Mouse (Mus musculus) brain, adult 2 months (tissue): ENCODE results near the gene Ptpn22.
"Not testable (repeated sequence)": the region's sequence is repeated elsewhere in the genome, so short reads cannot be mapped to it uniquely, and the experiment has no call there.

Experiments used
- DNase-seq: peaks from one replicate; pipeline ENCODE4 v3.0.0; 2011; ENCODE audit warnings: low read depth, low spot score

Gene Ptpn22

GRCm38 (mm10) chr3:103858881-103859801 is at the start of gene Ptpn22:
Gene Ptpn22 (plus strand): TSS chr3:103859795.
- no peak for DNase-seq

- peak; percentile 61 for DNase-seq
Observed at GRCm38 (mm10) chr3:103809799-103810150, 49.8 kb upstream of the Ptpn22 start.

- no peak for DNase-seq
Observed at GRCm38 (mm10) chr3:103810967-103811366, 48.6 kb upstream of the Ptpn22 start.

GRCm38 (mm10) chr3:103827548-103827947 is 32.0 kb upstream of the Ptpn22 start:
- peak; percentile 51 for DNase-seq

- DNase-seq: no peak
Observed at GRCm38 (mm10) chr3:103829036-103829435, 30.6 kb upstream of the Ptpn22 start.

DNA sequence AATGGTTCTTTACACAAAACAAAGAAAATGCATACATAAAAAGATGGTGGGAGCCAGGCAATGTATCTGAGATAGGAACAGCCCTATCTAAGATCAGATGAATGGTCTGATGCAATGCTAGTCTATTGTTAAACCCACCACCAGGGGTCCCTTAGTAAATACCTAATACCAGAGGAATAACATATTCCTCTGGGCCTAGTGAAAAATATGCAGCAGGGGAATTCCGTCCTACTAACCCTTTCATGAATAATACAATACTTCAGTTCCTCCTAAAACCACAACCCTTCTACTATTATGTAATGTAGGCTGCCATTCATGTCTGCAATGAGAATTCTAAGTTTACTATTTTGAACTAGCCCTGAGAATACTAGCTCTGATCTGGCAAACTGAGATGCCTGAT is 28.9 kb upstream of the Ptpn22 start:
- DNase-seq: not testable (repeated sequence)

DNA sequence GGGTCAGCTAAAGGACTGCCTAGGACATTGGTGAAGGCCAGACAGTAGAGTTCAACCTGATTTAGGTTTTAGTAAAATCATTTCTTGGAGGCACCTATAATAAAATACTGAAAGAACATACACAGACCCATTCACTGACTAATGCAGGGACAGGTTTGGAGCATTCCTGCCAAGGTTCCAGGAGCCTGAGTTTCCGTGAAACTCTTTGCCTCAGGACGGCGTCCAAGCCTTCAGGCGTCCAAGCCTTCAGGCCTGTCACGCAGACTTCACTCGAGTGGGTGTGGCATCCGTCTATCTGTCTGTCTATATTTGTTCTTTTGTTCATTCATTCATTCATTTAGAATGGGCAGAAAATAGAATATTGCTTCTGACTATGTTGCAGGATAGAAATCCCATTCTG is 28.4 kb upstream of the Ptpn22 start:
- DNase-seq: peak; percentile 65

GRCm38 (mm10) chr3:103832426-103832825 is 27.2 kb upstream of the Ptpn22 start, which contains the start of gene Bcl2l15:
Gene Bcl2l15 (plus strand): TSS chr3:103832601.
- no peak for DNase-seq

- DNase-seq: no peak
Observed at GRCm38 (mm10) chr3:103834001-103834400, 25.6 kb upstream of the Ptpn22 start.

DNA sequence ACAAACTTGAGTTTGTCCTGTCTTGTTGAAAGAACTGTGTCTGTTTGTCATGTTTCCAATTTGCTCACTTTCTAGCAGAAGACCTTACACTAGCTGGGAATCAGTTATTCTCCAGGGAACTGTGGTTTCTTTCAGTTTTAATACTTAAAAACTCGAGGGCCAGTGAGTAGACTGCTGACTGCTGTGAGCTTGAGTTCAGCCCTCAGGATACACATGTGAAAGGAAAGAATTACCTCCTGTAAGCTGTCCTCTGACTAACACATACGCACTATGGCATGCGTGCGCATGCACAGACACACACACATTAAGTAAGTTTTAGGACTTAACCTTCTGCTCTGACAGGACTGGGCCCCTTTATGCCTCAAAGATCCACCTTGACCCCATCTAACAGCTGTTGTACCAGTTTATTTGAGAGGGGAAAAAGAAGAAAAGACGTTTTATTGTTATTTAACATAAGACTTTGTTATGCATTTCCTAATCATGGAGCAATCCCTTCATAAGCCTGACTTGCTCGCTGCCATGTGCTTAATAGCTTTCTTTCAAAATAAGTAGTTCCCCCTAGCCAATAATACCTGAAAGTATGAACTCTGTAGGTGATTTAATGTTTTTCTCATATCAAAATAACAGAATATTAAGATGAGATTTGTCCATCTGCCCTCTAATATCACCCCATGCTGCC is 24.2 kb upstream of the Ptpn22 start:
- DNase-seq: no peak

DNA sequence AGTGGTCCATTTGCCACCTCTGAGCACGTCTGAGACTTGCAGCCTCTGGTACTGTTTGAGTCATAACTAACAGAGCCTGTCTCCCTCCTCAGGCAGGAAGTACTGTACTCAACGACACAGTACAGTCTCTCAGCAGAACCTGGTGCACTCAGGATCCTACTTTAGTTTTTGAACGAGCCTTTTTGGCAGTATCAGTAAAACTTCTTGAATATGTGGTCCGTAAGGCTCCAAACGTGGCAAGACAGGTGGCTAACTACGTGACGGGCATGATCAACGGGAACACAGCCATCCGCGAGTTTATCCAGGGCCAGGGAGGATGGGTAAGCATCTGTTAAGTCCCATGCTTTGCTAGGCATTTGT is 23.7 kb upstream of the Ptpn22 start:
- DNase-seq: peak; percentile 92

DNA sequence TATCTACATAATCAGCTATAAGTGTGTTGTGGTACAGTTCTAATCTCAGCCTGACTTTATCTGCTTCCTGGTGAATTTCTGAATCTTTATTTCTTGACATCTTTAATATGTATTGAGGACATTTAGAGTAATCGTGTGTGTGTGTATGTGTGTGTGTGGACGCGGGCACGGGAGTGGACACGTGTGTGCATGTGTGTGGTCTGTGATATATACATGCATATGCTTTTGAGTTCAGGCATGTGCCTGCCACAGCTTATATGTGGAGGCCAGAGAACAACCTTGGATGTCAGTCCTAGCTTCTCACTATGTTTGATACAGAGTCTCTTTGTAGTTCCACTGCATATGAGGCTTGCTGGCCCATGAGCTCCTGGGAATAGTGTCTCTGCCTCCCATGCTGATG is 23.1 kb upstream of the Ptpn22 start:
- no peak for DNase-seq

DNA sequence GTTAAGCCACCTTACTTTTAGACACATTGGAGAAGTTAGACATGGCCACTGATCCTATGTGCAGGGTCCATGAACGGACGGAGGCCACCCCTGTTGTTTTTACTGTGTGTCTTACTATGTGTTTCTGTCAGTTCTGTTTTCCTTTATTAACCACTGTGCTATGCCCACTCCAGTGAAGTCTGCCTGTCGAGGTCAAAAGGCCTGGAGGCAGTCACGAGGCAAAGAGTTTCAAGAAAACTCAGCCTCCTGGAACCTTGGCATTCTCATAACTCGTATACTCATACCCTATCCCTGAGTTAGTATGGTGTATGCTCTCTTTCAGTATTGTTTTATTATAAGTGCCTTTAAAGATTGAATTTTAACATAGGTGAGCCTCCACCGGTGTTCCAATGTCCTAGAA is 19.9 kb upstream of the Ptpn22 start:
- no peak for DNase-seq

GRCm38 (mm10) chr3:103840195-103840594 is 19.4 kb upstream of the Ptpn22 start:
- not testable (repeated sequence) for DNase-seq

DNA sequence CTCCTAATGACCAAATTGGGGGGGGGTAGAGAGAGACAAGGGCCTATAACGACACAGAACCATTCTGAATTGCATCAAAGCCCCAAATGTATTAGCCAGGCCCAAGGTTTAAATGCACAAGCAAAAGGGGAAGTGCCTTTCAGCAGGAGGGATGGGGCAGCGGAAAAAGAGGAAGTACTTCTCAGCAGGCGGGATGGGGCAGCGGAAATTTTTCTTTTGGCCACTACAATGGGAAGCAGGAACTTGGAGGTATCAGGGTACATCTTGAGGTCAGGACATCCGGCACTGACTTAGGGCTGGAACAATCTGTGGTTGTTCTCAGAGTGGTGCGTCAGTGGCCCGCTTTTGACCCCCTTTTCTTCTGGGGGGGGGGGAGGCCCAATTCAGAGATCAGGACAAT is 18.6 kb upstream of the Ptpn22 start:
- not testable (repeated sequence) for DNase-seq

GRCm38 (mm10) chr3:103850644-103851363 is 8.8 kb upstream of the Ptpn22 start:
- peak; percentile 97 for DNase-seq

DNA sequence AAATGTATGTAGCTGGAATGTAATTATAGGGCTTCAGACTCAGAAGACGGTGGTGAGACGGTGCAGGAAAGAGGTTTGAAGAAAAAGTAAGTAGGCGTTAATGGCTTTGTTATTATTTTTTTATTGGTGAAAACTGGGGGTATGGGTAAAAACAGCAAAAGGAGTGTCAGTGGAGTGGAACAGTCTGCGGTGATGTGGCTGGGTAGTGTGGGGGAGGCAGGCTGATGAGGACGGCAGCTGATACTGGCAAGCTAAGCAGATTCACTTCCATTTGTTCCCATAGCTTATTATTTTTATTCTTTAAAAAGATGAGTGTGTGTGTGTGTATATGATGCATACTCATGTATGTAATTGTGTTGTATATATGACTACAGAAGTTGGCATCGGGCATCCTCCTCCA is 8.1 kb upstream of the Ptpn22 start:
- peak; percentile 64 for DNase-seq

GRCm38 (mm10) chr3:103851882-103852281 is 7.7 kb upstream of the Ptpn22 start:
- DNase-seq: peak; percentile 63

- peak; percentile 96 for DNase-seq
Observed at GRCm38 (mm10) chr3:103852565-103853299, 6.9 kb upstream of the Ptpn22 start.

DNA sequence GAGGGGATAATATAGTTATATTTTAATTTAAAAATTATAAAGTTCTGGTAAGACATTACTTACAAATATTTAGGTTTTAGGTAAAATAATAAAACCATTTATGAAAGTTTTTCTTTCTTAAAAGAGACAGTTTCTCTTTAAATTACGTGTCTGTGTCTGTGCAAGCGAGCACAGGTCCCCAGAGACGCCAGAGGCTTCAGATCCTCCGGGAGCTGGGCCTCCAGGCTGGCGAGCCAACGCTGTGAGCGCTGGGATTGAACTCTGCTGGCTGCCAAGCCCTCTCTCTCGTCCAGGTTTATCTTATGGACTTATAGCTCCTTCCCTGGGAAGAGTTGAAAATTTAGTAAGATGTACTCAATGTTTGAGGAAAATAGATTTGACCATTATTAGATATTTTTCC is 5.8 kb upstream of the Ptpn22 start:
- DNase-seq: peak; percentile 60

GRCm38 (mm10) chr3:103857036-103857805 is 2.4 kb upstream of the Ptpn22 start:
- DNase-seq: peak; percentile 82
